In the genomic region with DNA sequence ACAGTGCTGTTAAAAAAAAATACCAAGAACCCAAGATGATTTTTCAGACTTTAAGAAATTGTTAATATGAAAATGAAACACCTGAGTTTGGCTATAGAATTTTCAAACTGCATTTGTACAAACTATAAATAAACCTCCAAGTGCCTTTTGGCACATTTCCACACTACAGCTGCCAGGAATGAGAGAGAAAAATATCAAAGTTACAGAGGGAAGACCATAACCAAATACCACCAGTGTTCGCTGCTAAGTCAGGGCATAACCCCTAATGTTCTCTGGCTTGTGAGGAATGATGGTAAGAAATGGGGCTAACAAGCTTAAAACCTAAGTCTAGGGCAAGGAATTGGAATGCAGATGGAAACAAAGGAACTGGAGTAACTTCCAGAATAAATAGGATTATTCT, we compare ENCODE assay signal across 15 mouse cellular contexts.
"Had no signal": no experiment of that assay in that cellular context is flagged by ENCODE, and none has a peak within 500 bp of the region (broad histone marks: within the 10 kb centered on the region; RNA-seq: fewer than 3 reads in every experiment).

No protein-coding gene starts in this region.

- H3K4me2 ChIP-seq: limb, embryonic 13.5 days; liver, embryonic 12.5 days; lung, embryonic 15.5 days; midbrain, embryonic 12.5 days; neural tube, embryonic 13.5 days had no signal

- H3K27ac ChIP-seq: liver, embryonic 12.5 days; lung, embryonic 15.5 days; midbrain, embryonic 12.5 days; neural tube, embryonic 13.5 days had no signal

- H3K36me3 ChIP-seq: limb, embryonic 13.5 days; liver, embryonic 12.5 days; lung, embryonic 15.5 days; midbrain, embryonic 12.5 days; neural tube, embryonic 13.5 days had no signal

- DNase-seq: kidney, adult 9 months; kidney, postnatal 36 days; layer of hippocampus, adult 9-11 months; layer of hippocampus, postnatal 36 days; retina, postnatal 1 day; right cerebral cortex, postnatal 4 days; spleen, adult 18-20 months; thymus, adult 18-20 months; thymus, postnatal 14 days had no signal

- H3K4me1 ChIP-seq: liver, embryonic 12.5 days; midbrain, embryonic 12.5 days; neural tube, embryonic 13.5 days had no signal

- ATAC-seq: liver, embryonic 12.5 days; midbrain, embryonic 16.5 days had no signal

- H3K27me3 ChIP-seq: limb, embryonic 13.5 days; liver, embryonic 12.5 days; lung, embryonic 15.5 days; midbrain, embryonic 12.5 days; neural tube, embryonic 13.5 days had no signal

- H3K9ac ChIP-seq: limb, embryonic 13.5 days; liver, embryonic 12.5 days; lung, embryonic 15.5 days; midbrain, embryonic 12.5 days; neural tube, embryonic 13.5 days had no signal

- H3K4me3 ChIP-seq: limb, embryonic 13.5 days; liver, embryonic 12.5 days; lung, embryonic 15.5 days; midbrain, embryonic 12.5 days; neural tube, embryonic 13.5 days had no signal

- H3K9me3 ChIP-seq: lung, embryonic 15.5 days; neural tube, embryonic 13.5 days had no signal
